Mouse (Mus musculus) naive thymus-derived CD4-positive, alpha-beta T cell, adult 5 months (primary cell): ENCODE data around the gene Crip3. TPM values are rescaled to one million over a fixed set of nuclear protein-coding genes. Genes with fewer than 3 reads are reported as not detected.

Experiments used
- polyA plus RNA-seq: library from polyadenylated mRNA; unstranded; fragments of 100-300 nt; shearing (Covaris generic); gene quantifications from one replicate; pipeline ENCODE4 v1.2.1, GENCODE M21; 2017

The Crip3 gene
- not detected for polyA plus RNA-seq

DNA sequence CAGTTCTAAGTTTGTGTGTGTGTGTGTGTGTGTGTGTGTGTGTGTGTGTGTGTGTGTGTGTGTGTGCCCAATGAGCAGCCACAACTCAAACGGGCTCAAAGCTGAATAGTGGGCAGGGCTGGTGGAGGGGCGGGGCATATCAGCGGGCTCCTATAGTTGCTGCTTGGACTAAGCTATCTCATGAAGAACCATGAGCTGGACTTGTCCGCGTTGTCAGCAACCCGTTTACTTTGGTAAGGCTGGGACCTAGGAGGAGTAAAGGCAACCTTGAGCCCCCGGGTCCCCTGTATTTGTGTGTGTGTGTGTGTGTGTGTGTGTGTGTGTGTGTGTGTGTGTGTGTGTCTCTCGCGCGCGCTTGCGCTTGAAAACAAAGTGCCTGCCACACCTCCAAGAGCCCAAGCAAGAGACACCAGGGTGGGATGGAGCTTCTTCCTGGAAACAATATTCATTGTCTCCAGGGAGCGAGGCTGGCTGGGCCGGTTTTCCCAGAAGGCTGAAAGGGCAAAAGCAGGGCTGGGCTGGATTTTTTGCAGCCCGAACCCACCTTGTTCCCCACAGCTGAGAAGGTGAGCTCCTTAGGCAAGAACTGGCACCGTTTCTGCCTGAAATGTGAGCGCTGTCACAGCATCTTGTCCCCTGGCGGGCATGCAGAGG is at the start of gene Crip3:
Crip3 (plus strand) TSS at position 166 of the 654 bp plus-strand sequence.

DNA sequence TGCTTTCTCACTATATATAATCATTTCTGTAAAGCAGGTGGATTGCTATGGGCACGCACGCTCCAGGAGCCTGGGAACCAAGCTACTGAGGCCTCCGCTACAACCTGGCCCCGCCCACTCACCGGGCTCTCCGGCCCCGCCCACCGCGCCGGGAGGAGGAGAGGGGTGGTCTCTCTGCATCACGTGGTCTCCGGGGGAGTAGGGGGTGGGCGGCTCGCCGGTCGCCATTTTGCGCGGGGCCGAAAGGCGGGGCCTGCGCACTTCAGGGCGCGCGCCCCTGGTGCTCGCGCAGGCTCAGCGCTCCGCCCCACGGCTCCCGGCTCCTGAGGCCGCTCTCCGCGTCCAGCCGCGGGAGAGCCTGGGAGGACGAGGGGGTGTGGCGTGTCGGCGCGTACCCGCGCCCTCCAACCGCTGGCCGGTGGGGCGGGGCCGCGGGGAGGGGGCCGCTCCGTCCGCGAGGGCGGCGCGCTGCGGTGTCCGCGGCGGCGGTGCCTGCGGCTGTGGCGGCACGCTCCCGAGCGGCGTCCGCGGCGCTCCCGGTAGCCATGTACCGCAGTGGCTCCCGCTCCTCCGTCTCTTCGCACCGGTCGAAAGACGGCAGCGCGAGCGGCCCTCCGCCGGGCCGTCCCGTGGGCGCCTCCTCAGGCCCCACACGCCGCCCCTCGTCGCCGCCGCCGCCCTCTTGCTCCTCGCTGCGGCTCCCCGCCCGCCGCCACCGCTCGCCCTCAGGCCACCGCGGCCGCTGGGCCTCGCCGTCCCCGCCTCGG is 45.2 kb upstream of the Crip3 start, which contains the start of gene Zfp318:
Zfp318 (plus strand) TSS at position 438 of the 767 bp plus-strand sequence.

DNA sequence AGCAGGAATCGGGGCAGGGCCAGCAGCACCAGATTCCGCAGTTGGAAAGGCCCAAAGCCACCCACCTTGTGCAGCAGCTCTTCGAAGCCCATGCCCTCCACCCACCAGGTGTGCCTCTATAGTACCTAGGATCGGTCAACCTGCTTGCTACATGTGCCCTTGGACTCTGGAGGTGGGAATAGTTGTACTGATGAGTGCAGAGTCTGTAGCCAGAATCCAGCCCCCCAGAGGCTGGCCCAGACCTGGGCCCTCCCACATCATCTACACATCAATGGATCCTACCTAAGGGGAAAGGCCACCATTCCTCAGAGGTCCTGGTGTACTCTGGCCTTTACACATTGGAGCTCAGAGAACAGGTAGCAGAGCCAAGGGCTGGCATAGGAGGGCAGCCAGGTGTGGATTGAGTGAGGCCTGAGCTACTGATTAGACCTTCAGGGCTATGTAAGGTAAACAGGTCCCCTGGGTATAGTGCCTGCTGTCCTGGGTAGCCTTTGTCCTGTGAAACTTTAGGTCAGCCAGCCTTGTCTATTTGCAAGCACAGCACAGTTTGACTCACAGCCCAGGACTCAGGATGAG is 9.7 kb downstream of the Crip3 start, which contains the start of gene Slc22a7:
Slc22a7 (minus strand) TSS at position 160 of the 576 bp plus-strand sequence.

Other genes with a start within 250 kb of the Crip3 start
- gene Polh, start 226.3 kb upstream of the Crip3 start, polyA plus RNA-seq = 5.0 TPM
- gene Xpo5, start 226.1 kb upstream of the Crip3 start, polyA plus RNA-seq = 32.3 TPM
- gene Polr1c, start 180.9 kb upstream of the Crip3 start, polyA plus RNA-seq = 54.6 TPM
- gene Yipf3, start 180.8 kb upstream of the Crip3 start, polyA plus RNA-seq = 174 TPM
- 0.21 TPM for gene Lrrc73, start 175.4 kb upstream of the Crip3 start, polyA plus RNA-seq
- 38.5 TPM for gene Tjap1, start 145.9 kb upstream of the Crip3 start, polyA plus RNA-seq
- gene Dlk2, start 131.5 kb upstream of the Crip3 start, polyA plus RNA-seq = not detected
- 5.6 TPM for gene Abcc10, start 100.6 kb upstream of the Crip3 start, polyA plus RNA-seq
- 10.7 TPM for gene Zfp318, start 45.2 kb upstream of the Crip3 start, polyA plus RNA-seq
- gene Slc22a7, start 9.5 kb downstream of the Crip3 start, polyA plus RNA-seq = not detected
- gene Ttbk1, start 58.7 kb downstream of the Crip3 start, polyA plus RNA-seq = not detected
- not detected for gene Dnph1, start 67.8 kb downstream of the Crip3 start, polyA plus RNA-seq
- 9.0 TPM for gene Cul9, start 117.5 kb downstream of the Crip3 start, polyA plus RNA-seq
- 33.1 TPM for gene Srf, start 127.2 kb downstream of the Crip3 start, polyA plus RNA-seq
- gene Ptk7, start 200.6 kb downstream of the Crip3 start, polyA plus RNA-seq = not detected
- 21.3 TPM for gene Klc4, start 217.1 kb downstream of the Crip3 start, polyA plus RNA-seq
- 44.7 TPM for gene Mrpl2, start 217.3 kb downstream of the Crip3 start, polyA plus RNA-seq
- 4.3 TPM for gene Cul7, start 221.4 kb downstream of the Crip3 start, polyA plus RNA-seq
- 39.7 TPM for gene Rrp36, start 245.4 kb downstream of the Crip3 start, polyA plus RNA-seq
- gene Mea1, start 249.9 kb downstream of the Crip3 start, polyA plus RNA-seq = 64.7 TPM